Mouse (Mus musculus) large intestine, adult 2 months (tissue): Measurements from ENCODE around the gene Gm45783. TPM values are rescaled to one million over a fixed set of nuclear protein-coding genes. Genes with fewer than 3 reads are reported as not detected.
"Not testable (repeated sequence)": the region's sequence is repeated elsewhere in the genome, so short reads cannot be mapped to it uniquely, and the experiment has no call there.

ENCODE experiments used
- DNase-seq: peaks from one replicate; pipeline ENCODE4 v3.0.0-alpha.2; 2012; ENCODE audit warnings: low read depth, low spot score
- WGBS: fragments of 180-500 bp; shearing (Covaris S2); methylation state at CpG from one replicate; pipeline ENCODE4 v1.1.7; 2018; 5-methylcytosine and 5-hydroxymethylcytosine counted together
- polyA plus RNA-seq: library from polyadenylated mRNA; depleted of rRNA; stranded (reverse); fragments of >200 nt; gene quantifications from 2 replicates; pipeline ENCODE4 v1.2.3, GENCODE M21; 2012; rRNA removed

Gm45783 gene
- not detected in 2 replicates for polyA plus RNA-seq

DNA sequence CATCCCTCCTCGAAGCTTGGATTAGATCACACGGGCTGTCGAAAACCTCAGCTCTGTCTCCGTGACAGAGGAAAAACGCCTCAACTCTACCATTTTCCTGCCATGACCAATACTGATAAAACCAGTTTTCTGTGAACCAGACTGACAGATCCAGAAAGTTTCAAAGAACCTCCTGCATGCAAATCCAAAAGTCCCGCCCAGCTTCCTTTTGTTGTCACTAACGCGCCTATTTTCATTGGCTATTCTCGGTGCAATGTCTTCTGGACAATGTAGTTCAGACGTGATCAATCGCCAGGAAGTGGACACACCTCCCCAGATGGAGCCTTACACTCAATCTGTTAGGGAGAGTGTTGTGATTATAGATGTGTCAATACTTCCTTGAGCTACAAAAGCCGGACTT, at the start of gene Gm45783:
Gene Gm45783 (minus strand): TSS at position 143 of the 400 bp plus-strand sequence.
- 58% methylated on average over 12 of the region's 12 CpGs for WGBS

DNA sequence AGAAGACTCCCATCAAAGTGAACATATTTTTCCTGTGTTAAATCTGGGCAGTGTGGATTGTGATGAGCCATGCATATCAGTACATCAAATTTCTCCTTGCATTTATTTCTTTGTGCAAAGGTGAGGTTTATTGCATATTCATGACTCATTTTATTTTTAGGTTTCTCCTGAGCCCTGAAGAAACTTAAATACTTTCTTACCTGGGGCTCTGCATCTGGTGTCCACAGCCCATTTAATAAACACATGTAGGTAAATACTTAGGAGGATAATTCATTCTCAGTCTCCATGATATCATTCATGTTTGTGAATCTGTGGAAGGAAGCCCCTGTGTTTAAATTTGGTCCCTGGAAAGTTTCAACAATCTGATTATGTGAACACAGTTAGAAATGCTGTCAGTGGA, 25.2 kb upstream of the Gm45783 start, which contains the start of gene Vmn2r31:
Gene Vmn2r31 (minus strand): TSS at position 101 of the 400 bp plus-strand sequence.
- DNase-seq: not testable (repeated sequence)

More for the DNA sequence above, at the start of gene Gm45783:
- not testable (repeated sequence) for DNase-seq

DNA sequence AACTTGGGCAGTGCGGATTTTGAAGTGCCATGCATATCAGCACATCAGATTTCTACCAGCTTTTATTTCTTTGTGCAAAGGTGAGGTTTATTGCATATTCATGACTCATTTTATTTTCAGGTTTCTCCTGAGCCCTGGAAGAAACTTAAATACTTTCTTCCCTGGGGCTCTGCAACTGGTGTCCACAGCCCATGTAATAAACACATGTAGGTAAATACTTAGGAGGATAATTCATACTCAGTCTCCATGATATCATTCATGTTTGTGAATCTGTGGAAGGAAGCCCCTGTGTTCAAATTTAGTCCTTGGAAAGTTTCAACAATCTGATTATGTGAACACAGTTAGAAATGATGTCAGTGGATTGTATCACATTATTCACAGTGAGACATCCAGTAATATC, 36.9 kb downstream of the Gm45783 start, which contains the start of gene Vmn2r30:
Gene Vmn2r30 (minus strand): TSS at position 101 of the 400 bp plus-strand sequence.
- not testable (repeated sequence) for DNase-seq
- 60% methylated on average over 1 of the region's 1 CpGs for WGBS

DNA sequence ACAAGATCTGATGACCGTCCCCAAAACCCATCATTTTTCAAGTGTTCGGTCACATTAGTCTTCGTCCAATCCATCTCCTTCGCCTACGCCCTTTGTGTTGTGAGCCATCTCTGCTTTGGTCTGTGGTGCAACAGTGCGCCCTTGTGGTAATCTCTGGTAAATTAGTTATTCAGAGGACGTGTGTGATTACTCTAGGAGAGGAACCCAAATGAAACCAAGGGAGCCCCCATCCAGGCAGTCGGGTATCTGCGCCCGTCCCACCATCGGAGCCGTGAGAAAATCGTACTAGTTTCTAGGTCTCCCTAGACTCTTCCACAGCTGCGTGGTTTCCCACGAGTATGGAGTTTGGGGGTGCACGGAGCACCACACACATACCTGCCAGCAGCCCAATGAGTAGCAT, 78.8 kb downstream of the Gm45783 start:
- WGBS: 76% methylated on average over 16 of the region's 16 CpGs
- DNase-seq: no peak

Other genes starting within 250 kb of the Gm45783 start
- 0.30 and 0.55 TPM in 2 replicates for gene Zfp773, start 237.8 kb downstream of the Gm45783 start, polyA plus RNA-seq
- gene Zfp418, start 203.2 kb downstream of the Gm45783 start, polyA plus RNA-seq: 0.57 and 0.78 TPM in 2 replicates
- 0.94 and 1.1 TPM in 2 replicates for gene Zfp772, start 164.6 kb downstream of the Gm45783 start, polyA plus RNA-seq
- 0.04 TPM in 1 of 2 replicates, not detected in the other for gene Vmn2r29, start 127.2 kb downstream of the Gm45783 start, polyA plus RNA-seq
- gene Gm45844, start 96.3 kb downstream of the Gm45783 start, polyA plus RNA-seq: 0.16 and 0.18 TPM in 2 replicates
- 15.9 and 22.1 TPM in 2 replicates for gene Clcn4, start 73.7 kb downstream of the Gm45783 start, polyA plus RNA-seq
- not detected in 2 replicates for gene Vmn2r30, start 37.0 kb downstream of the Gm45783 start, polyA plus RNA-seq
- gene Vmn2r31, start 25.1 kb upstream of the Gm45783 start, polyA plus RNA-seq: not detected in 2 replicates
- gene Vmn2r32, start 105.4 kb upstream of the Gm45783 start, polyA plus RNA-seq: not detected in 2 replicates
- not detected in 2 replicates for gene Vmn2r33, start 192.2 kb upstream of the Gm45783 start, polyA plus RNA-seq